Mouse (Mus musculus) liver, adult 2 months (tissue): ENCODE measurements around the gene Kcnc2.

Experiments
- CTCF ChIP-seq: fragments of 200-500 bp; IDR thresholded peaks from 2 replicates; pipeline ENCODE4 v1.5.1; 2011; ENCODE audit warnings: low read depth, low read length, control low read depth
- POLR2A ChIP-seq: fragments of 200-500 bp; IDR thresholded peaks from 2 replicates; pipeline ENCODE4 v1.6.1; 2011; ENCODE audit warnings: low read length, control low read depth; ENCODE audit not compliant: insufficient read depth; ENCODE audit errors: extremely low read depth

GRCm38 (mm10) chr10:112394399-112394970 is 123.6 kb downstream of the Kcnc2 start:
- TF ChIP-seq POLR2A = no peak
- TF ChIP-seq CTCF = no peak
